Mouse (Mus musculus) forebrain, embryonic 10.5 days (tissue): ENCODE data around the gene Cdk18. TPM values are rescaled to one million over a fixed set of nuclear protein-coding genes. Genes with fewer than 3 reads are reported as not detected.
A peak's percentile ranks its signal among the peaks of the same experiment; 100 is the strongest.

ENCODE experiments used
- DNase-seq: peaks from one replicate; pipeline ENCODE4 v3.0.0-alpha.2; 2017; ENCODE audit warnings: low spot score; ENCODE audit errors: extremely low spot score
- H3K27ac ChIP-seq: fragments of 300-500 bp; sonication (generic); 2 replicates; pipeline ENCODE4 v1.5.1; 2016; ENCODE audit warnings: mild to moderate bottlenecking
- H3K27me3 ChIP-seq: fragments of 300-500 bp; sonication (generic); 2 replicates; pipeline ENCODE4 v1.6.1; 2016; ENCODE audit warnings: mild to moderate bottlenecking; ENCODE audit not compliant: poor library complexity, severe bottlenecking
- H3K36me3 ChIP-seq: fragments of 300-500 bp; sonication (generic); replicated peaks from 2 replicates; pipeline ENCODE4 v1.6.1; 2016; ENCODE audit warnings: mild to moderate bottlenecking, moderate library complexity
- H3K4me1 ChIP-seq: fragments of 300-500 bp; sonication (generic); 2 replicates; pipeline ENCODE4 v1.6.1; 2016
- H3K4me3 ChIP-seq: fragments of 300-500 bp; sonication (generic); 2 replicates; pipeline ENCODE4 v1.5.1; 2016; ENCODE audit warnings: mild to moderate bottlenecking, moderate library complexity
- H3K9me3 ChIP-seq: fragments of 300-500 bp; sonication (generic); 2 replicates; pipeline ENCODE4 v1.6.1; 2016; ENCODE audit warnings: mild to moderate bottlenecking, moderate library complexity
- WGBS: fragments of 180-500 bp; shearing (Covaris S2); methylation state at CpG from one replicate; pipeline ENCODE4 v1.1.7; 2016; 5-methylcytosine and 5-hydroxymethylcytosine counted together
- polyA plus RNA-seq: library from polyadenylated mRNA; unstranded; fragments of >200 nt; fragmentation: Nextera tagmentation; extraction: Ambion mirVana; gene quantifications from 2 replicates; pipeline ENCODE4 v1.2.1, GENCODE M21; 2016

Gene Cdk18
- polyA plus RNA-seq, 1 experiment from 2014 or later: 1.5 TPM

DNA sequence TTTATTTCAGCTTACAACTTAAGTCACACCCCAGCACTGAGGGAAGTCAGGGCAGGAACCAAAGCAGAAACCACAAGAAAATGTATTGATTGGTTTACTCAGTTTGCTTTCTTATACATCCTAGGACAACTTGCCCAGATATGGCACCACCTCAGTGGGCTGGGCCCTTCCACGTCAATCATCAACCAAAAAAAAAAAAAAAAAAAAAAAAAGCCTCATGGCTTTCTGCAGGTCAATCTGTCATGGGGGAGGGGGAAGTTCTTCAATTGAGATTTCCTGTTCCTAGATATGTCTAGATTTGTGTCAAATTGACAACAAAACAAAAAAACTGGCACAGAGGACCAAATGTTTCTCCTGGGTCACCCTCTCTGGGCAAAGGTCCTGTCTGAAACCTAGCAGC, 41.4 kb downstream of the Cdk18 start:
- no peaks in the 10 kb centered on the region for H3K4me1 ChIP-seq
- 0 out of 2 replicates have a peak, but pooled peaks cover 2% of the 10 kb centered on the region for H3K9me3 ChIP-seq
- H3K36me3 ChIP-seq: no peaks in the 10 kb centered on the region
- DNase-seq: no peak
- no peak overlapping the region for H3K4me3 ChIP-seq
- WGBS: 79% methylated on average over 1 of the region's 1 CpGs
- no peaks in the 10 kb centered on the region for H3K27me3 ChIP-seq
- no peak overlapping the region for H3K27ac ChIP-seq

DNA sequence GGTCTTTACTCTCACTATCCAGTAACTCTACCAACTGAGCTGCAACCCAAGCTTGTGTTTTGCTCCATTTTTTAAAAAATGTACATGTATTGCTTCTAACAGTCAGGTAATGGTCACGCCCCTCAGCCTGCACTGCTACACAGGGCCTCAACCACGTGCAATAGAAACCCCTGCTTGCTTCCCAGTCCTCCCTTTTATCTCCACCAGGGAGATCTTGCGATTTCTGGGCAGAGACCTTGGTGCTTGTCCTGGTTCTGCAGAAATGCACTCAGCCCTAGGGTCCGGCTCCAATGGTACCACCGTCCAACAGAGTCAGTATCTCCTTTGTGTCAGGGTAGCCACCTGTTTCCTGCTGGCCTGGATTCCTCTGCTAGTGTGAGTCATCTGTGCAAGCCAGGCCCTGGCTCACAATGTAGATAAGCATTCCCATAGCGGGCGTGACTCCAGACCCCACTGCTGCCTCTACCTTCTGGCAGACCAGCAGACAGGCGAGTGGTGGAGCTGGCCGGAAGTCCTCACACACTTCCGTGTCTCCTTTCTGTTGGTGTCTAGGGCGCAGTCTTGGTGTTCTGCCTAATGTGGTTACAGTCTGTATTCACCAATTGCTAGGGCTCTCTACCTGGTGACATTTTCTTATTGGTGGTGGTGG, 44.0 kb downstream of the Cdk18 start:
- no peaks in the 10 kb centered on the region for H3K27me3 ChIP-seq
- 81% methylated on average over 11 of the region's 11 CpGs for WGBS

DNA sequence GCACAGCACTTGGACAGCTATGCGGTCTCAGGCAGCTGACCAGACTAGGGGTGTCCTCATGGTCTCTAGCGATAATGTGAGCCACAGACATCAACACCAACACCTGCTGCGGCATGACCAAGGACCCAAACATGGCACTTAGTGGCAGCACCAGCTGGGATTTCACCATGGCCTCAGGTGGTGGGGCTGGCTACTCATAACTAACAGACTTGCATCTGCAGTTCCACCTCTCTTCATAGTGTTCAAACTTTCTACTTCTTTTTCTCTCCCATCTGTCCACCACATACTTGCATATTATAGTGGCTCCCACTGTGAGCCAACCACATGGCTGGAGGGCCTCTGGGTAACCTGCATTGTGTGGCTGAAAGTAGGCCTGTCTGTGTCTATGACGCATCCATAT, 46.2 kb downstream of the Cdk18 start:
- no peak for DNase-seq
- WGBS: 93% methylated on average over 4 of the region's 4 CpGs
- Histone ChIP-seq H3K27ac (no peak overlapping the region), H3K27me3 (no peaks in the 10 kb centered on the region), H3K4me3 (no peak overlapping the region), H3K36me3 (no peaks in the 10 kb centered on the region), H3K9me3 (no peaks in the 10 kb centered on the region), H3K4me1 (no peaks in the 10 kb centered on the region)

More for the DNA sequence above, 44.0 kb downstream of the Cdk18 start:
- no peaks in the 10 kb centered on the region for H3K4me1 ChIP-seq
- H3K27ac ChIP-seq: no peak overlapping the region
- no peak overlapping the region for H3K4me3 ChIP-seq
- DNase-seq: no peak
- no peaks in the 10 kb centered on the region for H3K36me3 ChIP-seq
- H3K9me3 ChIP-seq: no peaks in the 10 kb centered on the region

DNA sequence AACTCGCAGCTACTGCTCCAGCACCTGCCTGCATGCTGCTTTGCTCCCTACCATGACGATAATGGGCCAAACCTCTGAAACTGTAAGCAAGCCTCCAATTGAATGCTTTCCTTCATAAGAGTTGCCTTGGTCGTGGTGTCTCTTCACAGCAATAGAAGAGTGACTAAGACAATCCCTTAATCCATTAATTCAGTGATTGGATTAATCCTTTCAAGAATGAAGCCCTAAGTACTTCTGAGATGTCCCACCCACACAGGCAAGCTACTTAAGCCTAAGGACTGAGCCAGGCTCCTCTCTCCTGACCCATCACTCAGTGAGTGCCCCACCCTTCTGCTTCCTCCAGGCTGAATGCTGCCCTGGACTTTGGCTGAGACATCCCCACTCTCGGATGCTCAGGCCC, 49.2 kb downstream of the Cdk18 start:
- Histone ChIP-seq H3K4me3 (no peak overlapping the region), H3K27ac (no peak overlapping the region), H3K36me3 (no peaks in the 10 kb centered on the region), H3K9me3 (no peaks in the 10 kb centered on the region), H3K4me1 (no peaks in the 10 kb centered on the region), H3K27me3 (no peaks in the 10 kb centered on the region)
- WGBS: 47% methylated on average over 4 of the region's 4 CpGs
- DNase-seq: no peak

DNA sequence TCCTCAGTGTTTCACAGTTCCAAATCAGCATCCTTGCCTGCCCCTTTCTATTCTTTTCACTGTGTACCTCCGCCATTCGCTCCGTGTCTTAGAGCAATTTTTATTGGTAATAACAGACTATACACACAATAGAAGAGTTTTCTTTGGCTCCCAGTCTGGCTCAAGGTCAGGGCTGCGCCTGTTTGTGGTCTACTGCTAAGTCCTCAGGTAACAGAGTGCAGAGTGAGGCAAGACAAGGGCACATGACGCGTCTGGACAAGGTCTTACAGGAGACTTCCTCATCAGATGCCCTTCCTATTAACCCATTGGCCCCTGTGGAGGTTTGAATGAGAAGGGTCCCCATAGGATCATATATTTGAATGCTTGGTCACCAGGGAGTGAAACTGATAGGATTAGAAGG, 49.7 kb downstream of the Cdk18 start:
- H3K27me3 ChIP-seq: no peaks in the 10 kb centered on the region
- H3K9me3 ChIP-seq: no peaks in the 10 kb centered on the region
- no peak overlapping the region for H3K4me3 ChIP-seq
- 77% methylated on average over 6 of the region's 6 CpGs for WGBS
- DNase-seq: no peak
- H3K4me1 ChIP-seq: no peaks in the 10 kb centered on the region
- H3K36me3 ChIP-seq: no peaks in the 10 kb centered on the region
- no peak overlapping the region for H3K27ac ChIP-seq

DNA sequence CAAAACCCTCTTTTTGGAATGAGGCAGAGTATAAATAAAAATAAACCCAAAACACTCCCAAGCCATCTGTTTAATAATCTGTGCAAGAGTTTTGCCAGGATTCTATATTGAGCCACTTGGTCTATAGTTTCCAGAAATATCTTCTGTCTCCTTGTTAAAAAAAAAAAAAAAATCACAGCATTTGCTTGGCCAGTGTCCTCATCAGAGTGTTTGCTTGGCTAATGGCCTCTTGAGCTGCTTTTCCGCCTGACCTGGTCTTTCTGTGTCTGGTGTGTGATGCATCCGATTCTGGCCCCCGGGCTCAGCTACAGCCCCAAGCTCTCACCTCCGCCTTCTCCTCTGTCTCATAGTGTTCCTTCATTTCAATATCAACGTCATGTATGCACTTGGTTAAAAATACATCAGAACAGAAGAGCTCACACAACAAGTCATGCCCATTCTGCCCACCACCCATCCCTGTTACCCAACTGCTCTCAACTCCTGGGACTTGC, 51.3 kb downstream of the Cdk18 start:
- no peak for DNase-seq
- Histone ChIP-seq H3K4me3 (no peak overlapping the region), H3K27ac (no peak overlapping the region), H3K9me3 (no peaks in the 10 kb centered on the region), H3K27me3 (no peaks in the 10 kb centered on the region), H3K4me1 (no peaks in the 10 kb centered on the region), H3K36me3 (no peaks in the 10 kb centered on the region)
- 77% methylated on average over 5 of the region's 5 CpGs for WGBS

DNA sequence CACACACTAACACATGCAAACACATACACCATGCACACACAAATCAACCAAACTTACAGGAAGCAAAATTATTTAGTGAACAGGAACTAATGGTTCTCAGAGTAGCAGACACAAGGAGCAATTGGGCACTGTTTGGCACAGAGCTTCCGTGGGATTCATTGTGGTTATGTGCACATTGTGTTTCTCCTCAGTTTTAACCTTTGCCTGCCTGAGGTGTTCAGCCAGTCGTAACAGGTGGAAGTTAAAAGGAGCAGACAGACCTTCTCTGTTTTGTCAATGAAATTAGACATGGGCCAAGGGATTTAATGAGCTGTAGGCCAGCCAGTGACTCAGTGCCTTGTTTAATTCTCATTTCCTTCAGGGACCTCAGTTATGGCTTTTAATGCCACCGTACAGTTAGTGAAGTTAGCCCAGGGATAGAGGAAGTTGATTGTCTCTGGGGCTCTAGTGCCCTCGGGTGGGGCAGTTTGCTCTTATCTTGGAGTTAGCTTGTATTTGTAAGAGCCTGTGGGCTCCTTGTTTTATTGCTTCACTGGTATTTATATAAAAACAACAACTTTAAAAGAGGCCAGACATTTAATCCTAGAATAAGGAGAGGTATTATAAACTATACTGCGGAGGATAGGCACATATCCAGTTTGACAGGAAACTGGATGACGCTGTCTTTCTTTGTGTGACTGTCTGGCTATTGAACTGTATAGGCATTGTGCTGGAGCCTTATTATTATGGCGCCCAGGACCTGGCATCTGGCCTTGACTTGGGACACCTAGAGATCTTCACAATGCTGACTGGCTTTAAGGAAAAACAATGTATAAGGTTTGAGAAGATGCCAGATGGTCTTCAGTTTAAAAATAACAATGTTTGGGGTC, 54.1 kb downstream of the Cdk18 start:
- DNase-seq: no peak
- Histone ChIP-seq H3K27ac (no peak overlapping the region), H3K4me3 (no peak overlapping the region), H3K9me3 (no peaks in the 10 kb centered on the region; the same call in 1 of the 2 replicates), H3K27me3 (no peaks in the 10 kb centered on the region), H3K36me3 (no peaks in the 10 kb centered on the region), H3K4me1 (no peaks in the 10 kb centered on the region)
- 75% methylated on average over 7 of the region's 7 CpGs for whole genome bisulfite sequencing

DNA sequence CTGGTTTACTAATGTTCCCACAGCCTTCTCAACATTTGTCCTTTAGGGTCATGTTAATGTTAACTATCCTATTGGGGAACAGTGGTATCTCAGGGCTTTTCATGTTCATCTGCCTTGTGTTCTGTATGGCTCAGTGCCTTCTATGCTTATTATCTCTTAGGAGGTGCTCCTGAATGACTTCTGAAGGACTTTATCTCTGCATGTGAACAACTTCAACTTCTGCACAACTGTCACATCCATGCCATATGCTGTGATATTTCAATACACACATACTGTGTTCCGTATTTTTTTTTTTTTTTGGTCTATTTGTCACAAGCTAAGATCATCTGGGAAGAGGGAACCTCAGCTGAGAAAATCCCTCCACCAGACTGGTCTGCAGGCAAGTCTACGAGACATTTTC, 61.1 kb downstream of the Cdk18 start:
- no peak for DNase-seq
- no peaks in the 10 kb centered on the region; the same call in 1 of the 2 replicates for H3K9me3 ChIP-seq
- no peak overlapping the region for H3K27ac ChIP-seq
- no peaks in the 10 kb centered on the region for H3K36me3 ChIP-seq
- H3K27me3 ChIP-seq: no peaks in the 10 kb centered on the region
- 89% methylated on average over 2 of the region's 2 CpGs for WGBS
- no peaks in the 10 kb centered on the region for H3K4me1 ChIP-seq
- H3K4me3 ChIP-seq: no peak overlapping the region

DNA sequence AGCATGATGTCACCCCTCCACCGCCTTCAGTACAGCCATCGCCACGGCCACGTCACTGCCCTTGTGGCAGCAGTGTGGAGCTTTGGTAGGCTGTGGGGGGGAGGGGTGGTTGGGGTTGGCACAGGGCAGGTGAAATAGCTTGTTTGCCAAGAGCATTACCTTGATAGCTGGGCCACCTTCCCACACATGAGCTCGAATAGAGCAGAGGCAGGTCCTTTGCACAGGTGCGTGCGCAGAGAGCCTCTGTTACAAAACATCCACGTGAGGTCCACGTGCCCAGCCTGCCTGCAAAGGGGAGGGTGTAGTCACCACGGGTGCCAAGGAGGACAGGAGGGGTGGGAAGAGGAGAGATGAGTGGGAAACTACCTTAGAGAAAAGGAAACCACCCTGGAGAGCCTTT, 63.9 kb downstream of the Cdk18 start:
- no peak overlapping the region for H3K27ac ChIP-seq
- H3K4me3 ChIP-seq: no peak overlapping the region
- H3K4me1 ChIP-seq: no peaks in the 10 kb centered on the region
- no peak for DNase-seq
- peaks cover 7% of the 10 kb centered on the region for H3K27me3 ChIP-seq
- H3K36me3 ChIP-seq: no peaks in the 10 kb centered on the region
- H3K9me3 ChIP-seq: no peaks in the 10 kb centered on the region
- 91% methylated on average over 10 of the region's 10 CpGs for WGBS

DNA sequence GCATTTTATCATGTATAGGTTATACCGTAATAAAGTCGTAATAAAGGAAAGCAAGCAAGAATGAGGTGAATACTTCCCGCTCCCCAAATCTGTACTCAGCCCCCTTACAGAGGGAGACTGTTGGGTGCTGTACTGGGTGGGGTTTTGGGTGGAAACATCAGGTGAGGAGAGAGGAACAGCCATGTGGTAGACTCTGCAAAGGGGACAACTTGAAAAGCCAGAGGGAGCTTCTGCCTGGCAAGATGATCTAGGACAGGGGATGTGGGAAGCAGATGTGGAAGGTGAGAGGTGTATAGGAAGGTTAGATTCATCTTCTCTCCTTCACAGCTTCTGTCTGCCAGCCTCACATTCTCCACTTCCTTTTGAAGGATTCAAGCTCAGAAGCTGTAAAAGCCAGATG, 68.8 kb downstream of the Cdk18 start:
- H3K36me3 ChIP-seq: no peaks in the 10 kb centered on the region
- H3K27ac ChIP-seq: no peak overlapping the region
- WGBS: 89% methylated on average over 3 of the region's 3 CpGs
- H3K9me3 ChIP-seq: no peaks in the 10 kb centered on the region
- no peak for DNase-seq
- H3K27me3 ChIP-seq: peaks cover 55% of the 10 kb centered on the region
- H3K4me1 ChIP-seq: peaks cover 14% of the 10 kb centered on the region
- H3K4me3 ChIP-seq: no peak overlapping the region

DNA sequence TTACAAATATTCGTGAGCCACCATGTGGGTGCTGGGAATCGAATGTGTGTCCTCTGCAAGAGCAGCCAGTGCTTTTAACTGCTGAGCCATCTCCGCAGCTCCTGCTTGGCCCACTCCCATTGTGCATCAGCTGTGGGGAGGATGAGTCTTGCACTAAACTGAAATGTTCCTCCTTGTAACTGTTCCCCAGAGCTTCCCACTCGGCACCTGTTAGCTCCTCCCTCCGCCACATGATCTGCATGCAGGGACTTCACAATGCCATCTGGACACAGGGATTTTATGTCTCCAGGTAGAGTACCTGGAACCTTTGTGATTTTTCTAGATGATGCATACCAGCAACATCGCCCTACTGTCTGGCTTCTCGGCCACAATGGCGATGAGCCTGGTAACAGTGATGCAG, 70.0 kb downstream of the Cdk18 start:
- no peak for DNase-seq
- H3K27ac ChIP-seq: no peak overlapping the region
- no peak overlapping the region for H3K4me3 ChIP-seq
- peaks cover 14% of the 10 kb centered on the region for H3K4me1 ChIP-seq
- no peaks in the 10 kb centered on the region for H3K36me3 ChIP-seq
- H3K27me3 ChIP-seq: peaks cover 65% of the 10 kb centered on the region
- WGBS: 84% methylated on average over 8 of the region's 8 CpGs
- no peaks in the 10 kb centered on the region for H3K9me3 ChIP-seq

DNA sequence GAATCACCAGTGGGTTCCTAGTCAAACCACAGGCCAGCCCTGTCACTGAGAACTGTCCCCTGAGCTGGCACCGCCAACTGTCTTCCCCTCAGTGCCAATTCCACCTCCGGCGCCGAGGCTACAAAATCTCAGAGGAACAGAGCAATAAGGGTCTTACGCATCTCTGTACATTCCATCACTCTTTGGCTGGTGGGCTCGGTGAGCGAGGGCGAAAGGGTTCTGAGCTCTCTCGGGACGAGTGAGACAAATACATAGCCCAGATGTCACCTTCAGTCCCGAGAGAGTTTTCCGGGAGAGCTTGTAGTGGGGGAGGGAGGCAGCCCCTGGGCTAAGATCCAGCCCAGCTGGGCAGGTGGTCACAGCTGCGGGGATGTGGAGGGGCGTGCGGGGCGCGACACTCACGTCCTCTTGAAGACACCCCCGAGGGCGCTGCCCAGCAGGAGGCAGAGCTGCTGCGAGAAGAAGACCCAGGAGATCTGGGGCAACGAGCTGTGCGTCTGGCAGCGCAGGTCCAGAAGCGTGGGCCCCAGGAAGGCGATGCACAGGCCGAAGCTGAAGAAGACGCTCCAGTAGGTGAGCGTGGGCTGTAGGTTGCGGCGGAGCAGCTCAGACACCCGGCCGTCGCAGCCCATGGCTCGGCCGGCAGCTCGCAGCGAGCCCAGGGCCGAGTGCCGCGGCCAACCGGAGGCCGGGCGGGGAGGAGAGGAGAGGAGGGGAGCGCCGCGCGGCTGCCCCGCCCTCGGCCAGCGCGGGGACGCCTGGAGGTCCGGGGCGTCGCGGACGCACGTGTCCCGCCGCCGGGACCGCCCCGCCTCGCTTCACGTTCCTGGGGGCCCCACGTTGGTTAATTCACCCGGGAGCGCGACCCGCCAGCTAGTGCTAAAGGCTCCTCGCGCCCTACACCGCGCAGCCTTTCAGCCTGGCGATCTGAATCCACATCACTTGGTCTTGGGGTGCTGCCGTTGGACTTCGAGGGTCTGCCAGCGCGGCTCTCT, 71.9 kb downstream of the Cdk18 start, which contains the start of gene Mfsd4a:
Gene Mfsd4a (minus strand): TSS at position 802 of the 995 bp plus-strand sequence.
- DNase-seq: peak; percentile 28
- Histone ChIP-seq H3K27me3 (peaks cover 65% of the 10 kb centered on the region), H3K4me1 (peaks cover 14% of the 10 kb centered on the region), H3K4me3 (peak within 1 kb of the TSS; percentile 57), H3K36me3 (no peaks in the 10 kb centered on the region), H3K9me3 (no peaks in the 10 kb centered on the region), H3K27ac (peak within 1 kb of the TSS; percentile 44)
- 3% methylated on average over 78 of the region's 80 CpGs for WGBS
